Mouse (Mus musculus) olfactory bulb, adult 2 months (tissue): ENCODE measurements at regions not wholly inside any gene's neighbourhood (a gene's known extent, or its start where the extent isn't known, plus 50 kb on each side); places are given as distances from the start of the nearest gene placed in this dataset.

Source experiments
- CTCF ChIP-seq: fragments of 200-500 bp; IDR thresholded peaks from 2 replicates; pipeline ENCODE4 v1.5.1; 2012; ENCODE audit warnings: low read depth, mild to moderate bottlenecking, low read length, moderate library complexity; ENCODE audit not compliant: insufficient read depth
- POLR2A ChIP-seq: fragments of 200-500 bp; IDR thresholded peaks from 2 replicates; pipeline ENCODE4 v1.6.1; 2012; ENCODE audit warnings: mild to moderate bottlenecking, low read depth, low read length, moderate library complexity; ENCODE audit not compliant: insufficient read depth

DNA sequence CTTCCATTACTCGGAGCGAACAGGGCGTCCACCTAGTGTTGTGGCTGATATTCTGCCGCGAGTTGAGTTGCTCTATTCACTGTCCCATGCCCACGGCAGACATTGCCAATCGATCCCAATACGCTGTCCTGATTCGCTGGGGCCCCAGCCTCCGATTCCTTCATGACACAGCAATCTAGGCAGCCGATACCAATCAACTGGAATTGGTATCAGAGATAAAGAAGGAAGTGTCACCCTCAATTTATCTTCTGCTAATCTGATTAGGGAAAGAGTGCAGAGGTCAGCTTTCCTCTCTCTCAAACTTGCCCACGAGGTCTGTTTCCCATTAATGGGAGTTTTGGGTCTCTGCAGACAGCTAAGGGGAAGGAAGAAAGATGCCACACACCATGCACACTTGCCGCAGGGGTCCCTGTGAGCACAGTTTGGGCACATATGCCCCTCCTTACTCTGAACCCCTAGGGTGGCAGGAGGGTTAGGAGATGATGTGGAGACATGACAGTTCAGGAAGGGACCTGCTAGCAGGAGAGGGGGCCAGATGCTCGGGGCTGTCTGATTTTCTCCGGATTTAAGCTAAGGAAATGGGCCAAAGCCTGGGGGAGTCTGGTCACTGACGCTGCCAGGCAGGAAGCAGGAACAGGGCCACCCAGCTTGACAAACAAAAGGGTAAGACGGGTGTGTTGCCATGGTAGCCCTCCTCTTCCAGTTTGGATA is 383.1 kb upstream of the Kazn start:
- TF ChIP-seq POLR2A (no peak), CTCF (no peak)
